Mouse (Mus musculus) heart, postnatal 10 days (tissue): ENCODE results near the gene Trpm5. TPM values are rescaled to one million over a fixed set of nuclear protein-coding genes. Genes with fewer than 3 reads are reported as not detected.
A peak's percentile ranks its signal among the peaks of the same experiment; 100 is the strongest.

Source experiments
- DNase-seq, 2 experiments: peaks; one replicate each; pipeline ENCODE4 v3.0.0; 2021
- intact Hi-C: fragments of 180-260 bp; cut with DNase I; formaldehyde crosslinking; loops from one replicate; pipeline ENCODE4 v1.15.1; 2025
- total RNA-seq, 2 experiments: library from RNA; stranded (reverse); gene quantifications; 2 replicates each; pipeline ENCODE4 v1.2.3; 2021

Trpm5 gene
- total RNA-seq: under 1 TPM; 0.43 to 0.62 TPM

DNA sequence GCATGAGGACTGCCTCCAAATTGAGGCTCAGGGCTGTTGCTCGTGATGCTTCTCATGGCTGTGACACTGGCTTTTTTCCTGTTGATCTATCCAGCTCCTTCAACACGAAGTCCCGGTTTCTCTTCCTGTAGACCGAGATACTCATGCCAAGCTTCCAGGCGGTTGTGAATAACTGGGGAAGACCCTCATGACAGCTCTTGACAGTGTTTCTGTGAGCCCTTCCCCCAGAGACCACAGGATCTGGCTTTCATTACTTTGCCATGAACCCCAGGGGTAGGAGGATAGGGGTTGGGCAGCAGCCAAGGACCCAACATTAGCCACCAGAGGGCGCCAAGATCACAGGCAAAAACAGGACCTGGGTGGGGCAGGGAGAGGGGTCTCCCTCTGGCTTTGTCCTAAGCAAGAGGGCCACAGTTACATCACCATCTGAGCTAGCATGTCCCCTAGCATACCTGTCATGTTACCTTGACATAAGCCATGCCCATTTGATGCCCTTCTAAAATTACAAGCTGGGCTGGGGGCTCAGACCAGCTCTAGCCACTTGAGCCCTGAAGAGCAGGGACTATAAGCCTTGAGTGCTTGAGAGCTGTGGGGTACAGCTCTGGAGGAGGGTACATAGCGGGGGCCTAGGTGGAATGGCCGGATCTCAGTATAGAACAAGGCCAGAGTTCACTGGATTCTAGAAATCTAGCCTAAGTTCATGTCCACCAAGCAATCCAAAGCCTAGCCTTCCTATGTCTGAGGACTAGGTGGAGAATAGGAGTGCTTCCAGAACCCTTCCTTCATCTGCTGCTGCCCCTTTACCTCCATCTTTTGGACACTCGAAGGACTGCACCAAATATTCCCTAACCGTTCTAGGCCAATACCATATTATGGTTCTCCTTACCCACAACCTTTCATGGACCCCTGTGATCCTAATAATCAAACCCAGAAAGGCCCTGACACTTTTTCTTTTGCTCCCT is at the start of gene Trpm5:
Trpm5 (minus strand) TSS at position 51 of the 962 bp plus-strand sequence.
- intact Hi-C loops: loop anchor here (1.0 kb wide), 3 partner anchors 43 to 371 kb away; no protein-coding TSS in a partner anchor

DNA sequence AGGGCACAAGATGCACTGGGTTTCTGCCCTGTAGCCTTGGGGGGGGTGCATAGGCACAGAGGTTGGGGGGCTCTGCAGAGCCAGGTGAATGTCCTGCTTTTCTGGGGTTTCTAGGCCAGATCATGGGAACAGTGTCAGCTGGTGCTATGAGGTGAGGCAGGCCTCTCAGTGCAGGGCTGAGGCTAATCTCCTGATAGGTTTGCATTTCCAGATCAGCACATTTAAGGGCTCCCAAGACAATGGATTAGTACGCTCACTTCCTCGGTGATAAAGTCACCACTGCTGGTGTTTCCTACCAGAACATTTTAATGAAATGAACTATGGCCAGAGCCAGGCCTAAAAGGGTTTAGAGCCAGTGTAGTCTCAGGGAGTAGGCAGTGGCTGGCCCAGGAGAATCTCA is 48.2 kb upstream of the Trpm5 start:
- DNase-seq: no peak
- intact Hi-C loops: no loop called here

More for the DNA sequence above, at the start of gene Trpm5:
- DNase-seq: peak; percentile 77 to 88

DNA sequence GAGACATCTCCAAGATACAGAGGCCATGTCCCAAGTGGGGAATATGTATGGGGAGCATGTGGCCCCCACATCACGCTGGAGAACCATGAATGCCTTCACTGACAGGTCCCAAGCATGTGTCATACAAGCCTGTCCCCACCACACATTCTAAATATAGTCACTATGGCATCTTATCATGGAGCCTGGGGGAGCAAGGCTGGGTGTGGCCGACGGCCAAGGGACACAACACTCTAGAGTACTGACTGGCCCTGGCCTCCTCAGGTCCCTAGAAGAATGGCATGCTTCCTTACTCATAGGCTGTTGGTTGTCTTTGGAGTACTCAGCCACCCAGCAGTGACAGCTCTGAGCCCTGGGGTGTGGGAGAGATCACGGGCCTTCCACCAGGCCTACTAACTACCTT is 45.5 kb upstream of the Trpm5 start:
- DNase-seq: peak; percentile 75 to 86
- intact Hi-C loops: loop anchor here (2.0 to 5.0 kb wide), 2 partner anchors 31 to 133 kb away; partner anchors contain the start of gene Tspan32

DNA sequence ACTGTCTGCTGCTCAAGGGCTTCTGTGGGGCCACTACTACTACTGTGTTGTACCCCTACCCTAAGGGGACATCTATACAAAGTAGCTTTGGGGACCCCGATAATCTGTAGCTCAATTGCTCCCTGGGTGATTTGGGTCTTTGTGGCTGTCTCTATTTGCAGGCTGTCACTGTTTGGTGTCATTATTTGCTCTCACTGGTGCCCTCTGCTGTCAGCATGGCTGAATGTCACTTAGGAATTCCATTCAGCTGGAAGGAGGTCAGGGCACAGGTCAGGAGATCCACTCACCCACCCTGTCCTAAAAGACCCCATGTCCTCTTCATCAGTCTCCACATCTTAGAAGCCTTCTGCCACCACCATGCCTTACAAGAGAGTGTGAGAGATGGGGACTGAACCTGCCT is 44.3 kb upstream of the Trpm5 start:
- intact Hi-C loops: loop anchor here (1.0 to 5.0 kb wide), 3 partner anchors 30 to 131 kb away; partner anchors contain the start of genes Trpm5 and Tspan32
- DNase-seq: peak; percentile 80 to 87

DNA sequence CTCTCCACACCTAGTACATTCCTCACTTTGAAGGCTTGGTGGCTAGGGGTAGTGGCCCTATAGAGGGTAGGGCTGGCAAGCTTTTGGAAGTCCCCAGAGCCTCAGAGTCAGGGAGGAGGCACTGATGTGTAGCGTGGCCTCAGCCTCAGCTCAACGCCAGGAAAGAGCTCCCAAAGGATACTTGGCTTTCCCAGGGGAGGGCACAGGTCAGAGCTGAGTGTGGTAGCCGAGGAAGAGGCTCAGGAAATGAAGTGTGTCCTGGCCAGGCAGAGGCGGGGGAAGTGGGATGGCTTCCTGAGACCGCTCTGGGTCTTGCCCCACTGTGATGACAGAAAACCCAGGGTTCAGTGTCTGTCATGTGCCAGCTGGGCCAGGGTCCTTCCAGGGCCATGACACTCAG is 42.1 kb upstream of the Trpm5 start:
- intact Hi-C loops: loop anchor here (5.0 kb wide), 1 partner anchor 129 kb away; the partner anchor contains the start of gene Tspan32
- peak in 1 of 2 experiments; percentile 53 for DNase-seq

DNA sequence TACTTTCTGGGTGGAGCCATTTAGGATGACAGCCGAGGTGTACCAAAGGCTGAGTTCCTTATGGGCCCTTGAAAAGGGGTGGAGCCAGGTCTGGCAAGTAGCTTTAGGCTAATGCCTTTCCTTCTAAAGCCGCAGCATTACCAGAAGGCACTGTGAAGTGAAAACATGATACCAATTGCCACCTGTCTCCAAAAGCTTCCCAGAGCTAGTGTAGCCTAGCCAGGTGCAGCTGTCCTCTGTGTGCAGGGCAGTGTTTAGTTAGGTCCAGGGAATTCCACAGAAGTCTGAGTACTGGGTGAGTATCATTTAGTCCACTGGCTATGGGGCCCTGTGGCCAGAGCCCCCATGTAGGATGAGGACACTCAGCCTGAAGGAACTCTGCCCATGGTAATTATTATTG is 41.7 kb upstream of the Trpm5 start:
- intact Hi-C loops: loop anchor here (5.0 kb wide), 1 partner anchor 129 kb away; the partner anchor contains the start of gene Tspan32
- DNase-seq: no peak

DNA sequence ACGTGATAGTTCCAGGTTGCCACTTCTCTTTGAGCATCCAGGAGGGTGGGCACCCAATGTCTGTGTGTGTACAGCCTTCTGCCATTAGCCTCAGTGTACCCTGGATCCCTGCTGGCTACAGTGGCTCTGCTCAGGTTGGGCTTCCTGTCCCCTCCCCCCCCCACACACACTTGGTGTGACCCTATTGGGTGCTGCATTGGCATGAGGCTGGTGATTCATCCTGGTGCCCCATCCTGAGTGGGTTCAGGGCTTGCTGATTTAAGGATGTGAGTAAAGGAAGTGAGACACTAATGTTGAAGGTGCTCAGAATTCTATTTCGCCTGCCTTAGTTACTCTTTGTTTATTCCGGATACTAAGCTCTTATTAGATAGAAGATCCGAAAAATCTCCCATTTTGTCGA is 38.4 kb upstream of the Trpm5 start:
- intact Hi-C loops: no loop called here
- DNase-seq: no peak

DNA sequence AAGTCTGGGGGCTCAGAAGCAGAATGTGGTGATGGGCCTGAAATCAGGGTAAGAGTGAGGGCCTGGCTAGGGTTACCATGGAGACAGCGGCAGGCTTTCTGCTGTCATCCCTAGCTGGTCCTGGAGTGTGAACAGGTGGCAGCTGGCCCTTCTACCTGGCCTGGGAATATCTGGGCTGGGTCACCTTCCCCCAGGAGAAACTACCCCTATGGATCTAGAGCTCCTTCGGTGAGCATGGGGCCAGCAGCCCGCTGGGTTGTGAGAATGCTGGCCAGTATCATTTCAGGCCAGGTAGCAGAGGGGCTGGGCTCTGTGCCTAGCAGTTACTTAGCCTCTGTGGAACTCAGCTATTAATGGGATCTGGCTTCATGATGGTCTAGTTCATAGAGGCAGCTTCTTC is 30.5 kb upstream of the Trpm5 start:
- peak; percentile 53 to 66 for DNase-seq
- intact Hi-C loops: no loop called here

DNA sequence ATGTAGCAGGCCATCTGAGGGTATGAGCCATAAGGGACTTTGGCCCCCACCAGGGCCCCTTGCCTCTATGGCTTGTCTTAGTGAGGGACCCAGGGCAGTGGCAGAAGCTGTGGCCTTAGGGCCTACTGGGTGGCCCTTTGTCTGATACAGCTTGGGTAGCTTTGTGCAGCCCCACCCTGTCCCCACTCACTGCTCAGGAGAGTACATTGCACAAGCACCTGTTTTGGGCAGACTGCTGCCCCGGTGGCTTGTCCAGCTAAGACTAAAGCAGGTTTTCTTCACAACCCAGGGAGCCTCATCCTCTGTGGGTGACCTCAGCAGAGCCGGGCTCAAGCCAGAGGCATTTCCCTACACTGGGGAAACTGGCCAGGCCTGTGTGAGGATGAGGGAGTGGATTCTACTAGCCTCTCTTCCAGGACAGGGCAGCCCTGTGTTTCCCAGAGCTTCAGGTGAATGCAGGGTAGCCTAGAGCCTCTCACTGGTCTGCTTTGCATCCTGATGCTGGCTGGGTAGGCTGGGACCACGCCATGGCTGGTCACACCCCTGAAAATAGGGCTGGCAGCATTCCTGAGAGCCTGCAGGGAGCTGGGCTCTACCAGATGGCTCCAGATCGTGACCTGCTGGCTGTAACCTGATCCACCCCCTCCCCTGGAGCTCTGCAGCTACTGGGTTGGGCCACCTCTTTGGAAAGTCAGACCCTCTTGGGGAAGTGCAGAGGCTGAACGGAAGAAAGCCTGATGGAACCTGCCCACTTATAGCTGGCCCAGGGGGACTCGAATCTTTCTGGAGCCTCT is 29.6 kb upstream of the Trpm5 start:
- intact Hi-C loops: no loop called here
- peak; percentile 90 to 93 for DNase-seq

DNA sequence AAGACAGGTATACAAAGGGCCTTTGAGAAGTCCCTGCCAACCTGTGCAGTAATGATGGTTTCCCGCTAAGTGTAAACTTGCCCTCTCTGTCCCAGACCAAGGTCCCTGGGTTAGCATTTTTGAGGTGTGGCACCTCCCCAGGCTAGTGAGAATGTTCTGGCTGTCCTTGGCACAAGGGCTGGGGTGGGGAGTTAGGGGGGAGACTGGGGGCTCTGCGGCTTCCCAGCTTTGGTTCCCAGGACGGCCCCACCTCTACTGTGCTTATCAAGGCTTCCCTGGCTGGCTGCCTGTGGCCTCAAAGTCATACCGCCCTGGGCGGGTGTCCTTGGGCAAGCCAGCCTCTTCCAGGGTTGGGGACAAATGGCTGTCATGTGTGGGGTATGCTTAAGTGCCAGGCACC is 27.7 kb upstream of the Trpm5 start:
- intact Hi-C loops: no loop called here
- peak; percentile 89 to 92 for DNase-seq

DNA sequence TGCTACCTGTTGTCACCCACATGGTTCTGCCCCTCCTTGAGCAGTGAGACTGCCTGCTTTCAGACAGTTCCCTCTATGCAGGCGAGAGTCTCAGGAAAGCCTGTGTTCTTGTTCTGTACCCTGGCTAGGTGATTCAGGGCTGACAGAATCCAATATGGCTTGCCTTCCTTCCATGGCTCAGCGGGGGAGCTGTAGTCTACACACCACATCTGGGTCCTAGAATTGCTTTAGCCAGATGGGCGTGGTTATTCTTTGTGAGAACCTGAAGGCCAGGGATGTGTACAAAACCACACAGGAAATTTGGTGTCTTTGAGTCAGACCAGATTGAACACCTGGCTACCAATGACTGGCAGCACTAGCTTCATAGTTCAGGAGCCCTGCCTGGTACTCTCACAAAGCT is 25.4 kb upstream of the Trpm5 start:
- no peak for DNase-seq
- intact Hi-C loops: no loop called here

DNA sequence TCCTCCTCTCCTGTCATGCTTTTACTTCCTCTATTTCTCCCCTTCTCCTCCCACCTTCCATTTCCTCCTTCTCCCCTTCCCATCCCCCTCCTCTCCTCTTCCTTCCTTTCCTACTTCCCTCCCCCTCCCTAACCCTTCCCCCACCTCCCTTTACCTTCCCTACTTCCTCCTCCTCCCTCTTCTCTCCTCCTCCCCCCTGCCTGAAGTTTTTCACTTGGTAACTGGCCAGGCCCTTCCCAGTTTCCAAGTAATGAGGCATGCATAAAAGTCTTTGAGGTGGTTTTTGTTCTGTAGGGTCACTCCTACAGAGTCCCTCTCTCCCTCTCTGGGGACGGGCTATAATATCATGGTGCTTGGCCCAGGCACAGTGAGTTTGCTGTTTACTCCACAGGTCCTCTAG is 25.0 kb upstream of the Trpm5 start:
- DNase-seq: no peak
- intact Hi-C loops: no loop called here

DNA sequence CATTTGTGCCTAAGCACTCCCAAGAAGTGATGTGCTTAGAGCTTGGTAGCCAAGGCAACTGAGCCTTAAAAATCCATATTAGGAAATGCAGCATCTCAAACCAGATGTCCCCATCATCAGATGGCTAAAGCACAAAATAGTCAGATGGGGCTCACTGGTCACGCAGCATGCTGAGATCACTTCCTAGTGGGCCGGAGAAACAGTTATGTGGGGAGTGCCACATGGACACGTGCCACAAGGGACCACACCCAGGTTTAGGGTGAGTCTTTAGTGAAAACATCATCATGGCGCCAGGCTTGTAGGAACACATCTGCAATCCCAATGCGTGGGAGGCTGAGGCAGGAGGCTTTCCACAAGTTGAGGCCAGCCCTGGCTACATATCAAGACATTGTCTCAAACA is 22.1 kb upstream of the Trpm5 start:
- no peak for DNase-seq
- intact Hi-C loops: no loop called here

DNA sequence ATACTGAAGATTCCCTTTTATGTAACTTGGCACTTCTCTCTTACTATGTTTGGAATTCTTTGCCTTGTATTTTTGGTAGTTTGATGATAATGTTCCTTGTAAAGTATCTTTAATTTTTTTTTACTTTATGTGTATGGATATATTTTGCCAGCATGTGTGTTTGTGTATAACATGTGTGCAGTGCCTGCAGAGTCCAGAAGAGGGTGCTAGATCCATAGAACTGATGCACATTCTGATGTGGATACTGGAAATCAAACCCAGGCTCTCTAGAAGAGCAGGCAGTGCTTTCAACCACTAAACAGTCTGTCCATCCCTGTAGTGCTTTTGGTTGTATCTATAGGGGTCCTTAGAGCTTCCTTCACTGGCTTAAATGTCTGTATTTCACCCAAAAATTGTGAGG is 20.3 kb upstream of the Trpm5 start:
- no peak for DNase-seq
- intact Hi-C loops: no loop called here

DNA sequence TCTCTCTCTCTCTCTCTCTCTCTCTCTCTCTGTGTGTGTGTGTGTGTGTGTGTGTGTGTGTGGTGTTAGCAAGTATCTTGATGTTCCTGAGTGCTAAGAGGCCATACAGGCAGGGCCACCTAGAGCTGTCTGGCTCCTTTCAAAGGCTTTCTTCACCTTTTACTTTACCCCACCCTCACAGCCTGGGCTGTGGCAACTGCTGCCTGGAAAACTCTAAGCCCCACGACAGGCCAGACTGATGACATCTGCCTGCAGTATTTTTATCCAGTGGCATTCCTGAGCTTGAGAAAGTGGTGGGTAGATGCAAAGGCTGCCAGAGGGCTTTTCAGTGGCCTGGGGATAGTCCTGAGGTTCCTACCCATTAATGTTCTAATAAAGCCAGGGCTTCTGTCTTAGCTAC is 18.0 kb upstream of the Trpm5 start:
- peak; percentile 31 to 72 for DNase-seq
- intact Hi-C loops: no loop called here

DNA sequence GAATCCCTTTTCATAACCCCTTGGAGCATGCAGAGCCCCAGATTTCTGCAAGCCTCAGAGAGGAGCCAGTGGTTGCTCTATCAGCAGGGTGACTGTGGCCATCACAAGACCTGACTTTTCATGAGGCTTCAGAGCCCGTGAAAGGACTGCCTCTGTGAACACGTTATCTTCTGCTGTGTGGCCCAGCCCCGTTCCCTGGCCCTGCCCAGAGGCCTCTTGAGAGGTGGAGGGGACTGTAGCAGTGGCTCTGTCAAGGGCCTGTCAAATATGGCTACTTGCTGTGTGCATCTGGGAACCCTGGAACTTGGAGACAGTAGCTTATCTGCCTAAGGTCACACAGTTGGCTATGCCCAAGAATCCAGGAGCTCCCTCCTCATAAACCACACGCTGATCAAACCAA is 17.3 kb upstream of the Trpm5 start:
- DNase-seq: peak in 1 of 2 experiments; percentile 77
- intact Hi-C loops: no loop called here

DNA sequence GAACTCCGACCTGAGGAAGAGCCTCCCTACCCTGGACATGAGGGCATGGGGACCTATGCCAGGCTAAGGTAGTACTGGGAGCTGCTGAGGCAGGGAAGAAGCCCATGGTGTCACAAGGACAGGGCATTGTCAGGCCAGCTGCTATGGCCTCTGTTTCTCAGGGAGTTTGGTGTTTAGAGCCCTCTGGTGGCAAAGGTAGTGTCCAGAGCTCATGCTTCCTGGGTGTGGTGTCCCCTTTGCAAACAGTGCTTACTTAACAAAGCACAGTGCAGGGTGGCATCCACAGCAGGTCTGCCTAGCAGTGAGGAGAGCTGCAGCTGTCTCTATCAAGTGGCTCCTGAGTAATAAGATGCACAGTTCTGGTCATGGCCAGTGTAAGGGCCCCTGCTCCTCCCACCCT is 16.4 kb upstream of the Trpm5 start:
- peak in 1 of 2 experiments; percentile 18 for DNase-seq
- intact Hi-C loops: no loop called here

DNA sequence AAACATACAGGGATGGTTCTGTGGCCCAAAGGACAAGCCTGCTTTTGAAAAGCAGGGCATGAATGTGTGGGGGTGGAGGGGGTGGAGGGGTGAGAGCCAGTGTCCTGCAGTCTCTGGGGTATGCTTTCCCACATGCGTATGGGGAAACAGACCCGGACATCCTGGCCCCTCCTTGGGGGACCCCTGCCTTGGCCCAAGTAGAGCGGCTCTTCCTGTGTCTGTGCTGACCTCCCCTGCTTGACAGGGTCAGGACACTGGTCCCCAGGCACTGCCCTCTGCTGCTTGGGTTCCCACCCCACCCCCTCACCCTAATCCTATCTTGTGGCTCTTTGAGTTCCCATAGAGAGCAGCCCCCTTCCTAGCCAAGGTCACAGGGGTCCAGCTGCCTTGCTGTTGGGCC is 15.3 kb upstream of the Trpm5 start:
- intact Hi-C loops: loop anchor here (2.0 kb wide), 1 partner anchor 29 kb away; no protein-coding TSS in a partner anchor
- DNase-seq: peak in 1 of 2 experiments; percentile 29

DNA sequence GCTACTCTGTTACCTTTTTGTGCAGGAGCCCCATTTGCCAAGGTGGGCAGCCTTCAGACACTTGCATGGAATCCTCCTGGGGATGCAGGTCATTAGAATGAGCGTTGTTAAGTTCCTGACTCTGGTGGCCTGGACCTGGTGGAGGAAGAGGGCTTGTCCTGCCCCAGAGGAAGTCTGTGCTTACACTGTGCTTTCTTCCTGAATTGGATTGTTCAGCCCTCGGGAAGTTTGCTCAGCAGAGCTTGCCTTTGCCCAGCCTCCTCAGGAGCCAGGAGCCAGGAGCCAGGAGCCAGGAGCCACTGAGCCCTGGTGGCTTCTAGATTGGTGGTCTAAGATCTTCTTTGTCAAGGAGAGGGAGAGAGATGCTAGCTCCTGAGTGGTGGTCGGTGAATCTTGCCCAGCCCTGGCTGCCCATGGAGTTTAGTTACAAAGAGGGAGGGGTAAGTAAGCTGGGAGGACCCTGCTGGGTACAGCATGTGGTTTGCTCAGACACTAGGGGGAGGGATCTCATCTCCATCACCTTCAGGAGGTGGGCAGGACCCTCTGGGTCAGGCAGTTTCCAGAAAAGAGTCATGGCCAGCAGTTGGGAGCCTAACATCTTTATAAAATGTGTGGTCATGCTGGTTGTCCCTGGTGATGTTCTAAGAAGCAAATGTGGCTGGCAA is 14.7 kb upstream of the Trpm5 start:
- peak; percentile 33 to 41 for DNase-seq
- intact Hi-C loops: loop anchor here (2.0 kb wide), 1 partner anchor 30 kb away; no protein-coding TSS in a partner anchor

DNA sequence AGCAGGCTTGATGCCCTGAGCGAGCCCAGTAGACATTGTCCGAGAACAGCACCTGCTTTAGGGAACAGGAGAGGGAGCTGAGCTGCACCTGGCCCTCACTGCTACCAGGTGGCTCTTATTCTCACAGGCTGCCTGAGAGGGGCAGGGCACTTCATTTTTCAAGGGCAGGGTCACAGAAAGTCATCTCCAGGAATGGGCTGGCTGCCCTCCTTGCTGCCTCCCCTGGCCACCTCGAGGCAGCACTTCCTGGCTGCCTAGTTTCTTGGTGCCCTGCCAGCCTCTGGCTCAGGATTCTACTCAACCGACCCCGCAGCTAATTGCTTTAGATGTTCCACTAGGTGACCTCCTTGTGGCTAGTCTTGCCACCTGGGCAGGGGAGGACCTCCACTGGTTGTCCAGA is 13.8 kb upstream of the Trpm5 start:
- peak; percentile 83 to 85 for DNase-seq
- intact Hi-C loops: loop anchor here (2.0 kb wide), 1 partner anchor 31 kb away; no protein-coding TSS in a partner anchor
